Mouse (Mus musculus) C2C12 (cell line): ENCODE measurements at regions not wholly inside any gene's neighbourhood (a gene's known extent, or its start where the extent isn't known, plus 50 kb on each side); places are given as distances from the start of the nearest gene placed in this dataset.

Experiments used
- CEBPB ChIP-seq: IDR thresholded peaks from one replicate; pipeline ENCODE4 v1.6.1; 2011; ENCODE audit warnings: low read depth, mild to moderate bottlenecking, control low read depth, moderate library complexity
- CTCF ChIP-seq: IDR thresholded peaks from one replicate; pipeline ENCODE4 v1.5.1; 2011; ENCODE audit not compliant: control insufficient read depth, insufficient read depth, insufficient read length
- FOSL1 ChIP-seq: IDR thresholded peaks from one replicate; pipeline ENCODE4 v1.8.0; 2011; ENCODE audit warnings: mild to moderate bottlenecking, low read length; ENCODE audit not compliant: poor library complexity, insufficient read depth, severe bottlenecking
- MAX ChIP-seq: IDR thresholded peaks from one replicate; pipeline ENCODE4 v1.6.1; 2011; ENCODE audit warnings: mild to moderate bottlenecking, control low read depth
- MYOD1 ChIP-seq: IDR thresholded peaks from one replicate; pipeline ENCODE4 v1.6.1; 2011; ENCODE audit warnings: low read depth; ENCODE audit not compliant: control insufficient read depth, insufficient read length
- MYOG ChIP-seq: IDR thresholded peaks from one replicate; pipeline ENCODE4 v1.6.1; 2011; ENCODE audit not compliant: control insufficient read depth, insufficient read length; ENCODE audit errors: extremely low read depth
- USF1 ChIP-seq: IDR thresholded peaks from one replicate; pipeline ENCODE4 v1.6.1; 2011; ENCODE audit warnings: low read depth, mild to moderate bottlenecking, control low read depth, moderate library complexity

DNA sequence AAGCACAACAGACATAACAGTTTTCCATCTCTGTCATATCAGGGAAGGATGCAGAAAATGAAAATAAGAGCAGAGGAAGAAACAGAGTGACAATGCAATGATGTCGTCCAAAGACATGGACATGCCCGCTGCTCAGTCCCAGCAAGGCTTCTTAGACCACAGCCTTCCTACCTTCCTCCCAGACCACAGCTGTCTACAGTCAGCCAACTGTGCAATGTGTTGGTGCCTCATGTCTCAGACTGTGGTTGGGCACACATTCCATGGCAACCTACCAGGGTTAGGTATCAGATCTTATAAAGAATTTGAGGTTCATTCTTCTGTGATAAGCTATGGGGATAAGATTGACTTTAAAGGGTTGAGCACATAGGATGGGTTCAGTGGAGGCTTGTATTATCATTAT, 499.7 kb upstream of the Arid1b start:
- TF ChIP-seq CTCF (no peak), MAX (no peak), USF1 (no peak), FOSL1 (no peak), MYOG (no peak), CEBPB (no peak), MYOD1 (no peak)
